Mouse (Mus musculus): ENCODE data around the gene Ntng1. TPM values are rescaled to one million over a fixed set of nuclear protein-coding genes. Genes with fewer than 3 reads are reported as not detected.
A peak's percentile ranks its signal among the peaks of the same experiment; 100 is the strongest.
"Not testable (repeated sequence)": the region's sequence is repeated elsewhere in the genome, so short reads cannot be mapped to it uniquely, and the experiment has no call there.

The Ntng1 gene
- polyA plus RNA-seq, 1 experiment: 0.31 TPM

DNA sequence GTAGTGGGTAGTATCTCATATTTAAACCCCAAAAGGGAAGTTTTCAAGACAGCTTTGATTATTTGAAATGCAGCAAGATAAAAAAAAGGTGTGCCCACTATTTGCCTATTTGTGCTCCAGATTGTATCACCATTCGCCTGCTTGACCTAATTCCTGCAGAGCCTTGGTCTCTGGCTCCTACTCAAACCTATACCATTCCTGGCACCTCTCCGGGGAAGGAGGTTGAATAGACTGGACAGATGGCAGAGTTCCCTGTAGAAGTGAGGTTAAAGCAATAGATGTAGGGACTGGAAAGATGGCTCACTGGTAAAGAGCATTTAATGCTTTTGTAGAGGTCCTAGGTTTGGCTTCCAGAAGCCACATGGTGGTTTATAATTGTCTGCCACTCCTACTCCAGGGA is 378.2 kb downstream of the Ntng1 start:
- H3K36me3 ChIP-seq (ENCODE audit: control insufficient read depth, insufficient read depth, low read length): no peaks in the 10 kb centered on the region
- DNase-seq: no peak
- no peak overlapping the region for H3K4me3 ChIP-seq (ENCODE audit: insufficient read depth, low read depth, low read length)
- no peaks in the 10 kb centered on the region for H3K4me1 ChIP-seq (ENCODE audit: control insufficient read depth, insufficient read depth, low read length)
- 86% methylated on average over 2 of the region's 2 CpGs for WGBS
- no peak overlapping the region for H3K27ac ChIP-seq (ENCODE audit: insufficient read depth, low read depth, low read length)
- H3K27me3 ChIP-seq (replicated peaks; ENCODE audit: control insufficient read depth, insufficient read depth, low read length): no peaks in the 10 kb centered on the region
- no peak for TF ChIP-seq POLR2A (IDR thresholded peaks at IDR 0.05; ENCODE audit: low read depth, low read length)
- no peak for TF ChIP-seq CTCF (conservative IDR thresholded peaks at IDR 0.05; ENCODE audit: insufficient read depth, insufficient read length, low read depth, low read length)

DNA sequence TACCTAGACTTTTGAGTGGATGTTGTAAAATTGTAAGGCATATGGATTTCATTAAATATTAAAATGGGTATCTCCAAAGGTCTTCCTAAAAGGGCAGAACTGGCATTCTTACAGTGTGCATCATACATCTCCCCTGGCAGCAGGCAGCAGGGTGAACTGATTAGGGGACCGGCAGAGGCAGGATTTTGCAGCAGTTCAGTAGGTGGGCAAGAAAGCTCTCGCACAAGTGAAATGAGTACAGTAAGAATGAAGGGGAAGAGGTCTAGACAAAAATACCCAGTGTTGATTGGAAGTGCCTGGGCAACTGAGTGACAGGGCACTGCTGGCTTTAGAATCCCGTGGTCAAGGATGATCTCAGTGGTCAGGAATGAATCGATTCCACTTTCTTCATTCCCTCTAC is 378.7 kb downstream of the Ntng1 start:
- Histone ChIP-seq H3K27ac (ENCODE audit: insufficient read depth, low read depth, low read length) (no peak overlapping the region), H3K27me3 (replicated peaks; ENCODE audit: control insufficient read depth, insufficient read depth, low read length) (no peaks in the 10 kb centered on the region), H3K4me1 (ENCODE audit: control insufficient read depth, insufficient read depth, low read length) (no peaks in the 10 kb centered on the region), H3K4me3 (ENCODE audit: insufficient read depth, low read depth, low read length) (no peak overlapping the region), H3K36me3 (ENCODE audit: control insufficient read depth, insufficient read depth, low read length) (no peaks in the 10 kb centered on the region)
- DNase-seq: no peak
- TF ChIP-seq POLR2A (IDR thresholded peaks at IDR 0.05; ENCODE audit: low read depth, low read length): no peak
- no peak for TF ChIP-seq CTCF (conservative IDR thresholded peaks at IDR 0.05; ENCODE audit: insufficient read depth, insufficient read length, low read depth, low read length)
- 88% methylated on average over 4 of the region's 4 CpGs for WGBS

DNA sequence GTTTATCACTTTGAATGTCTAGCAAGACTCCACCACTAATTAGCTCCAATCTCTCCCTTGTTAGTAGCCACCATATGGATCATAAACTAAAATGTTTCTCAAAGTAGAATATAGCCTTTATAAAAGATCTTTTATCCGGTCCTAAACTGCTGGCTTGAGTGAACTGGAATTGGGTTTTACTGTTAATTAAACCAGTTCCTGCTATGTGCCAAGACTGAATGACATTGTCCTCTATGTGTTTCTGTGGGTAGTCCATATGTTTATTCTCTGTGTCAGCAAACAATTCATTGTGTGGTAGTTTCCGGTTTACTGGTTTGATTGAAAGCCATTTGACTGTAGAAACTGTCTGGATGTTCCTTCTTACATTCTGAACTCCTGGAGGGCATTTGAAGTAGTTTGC is 387.4 kb downstream of the Ntng1 start:
- TF ChIP-seq POLR2A (IDR thresholded peaks at IDR 0.05; ENCODE audit: low read depth, low read length) (no peak), CTCF (conservative IDR thresholded peaks at IDR 0.05; ENCODE audit: insufficient read depth, insufficient read length, low read depth, low read length) (no peak)

DNA sequence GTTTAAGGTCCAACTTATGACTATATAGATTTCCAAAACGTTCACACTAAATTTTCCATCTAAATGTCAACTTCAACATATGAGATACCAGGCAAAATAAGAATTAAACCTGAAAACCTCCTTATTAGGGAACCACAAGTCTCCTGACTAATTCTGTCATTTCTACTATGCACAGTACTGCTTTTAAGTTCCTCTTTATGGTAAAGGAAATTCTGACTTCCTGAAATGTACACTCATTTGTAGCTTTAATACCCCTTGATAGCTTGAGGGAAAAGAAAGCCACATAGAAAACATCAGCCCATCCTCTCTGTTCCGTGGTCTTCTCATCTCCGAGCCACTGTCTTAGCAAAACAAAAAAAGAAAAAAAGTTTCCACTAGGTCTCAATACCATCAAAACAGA is 396.2 kb downstream of the Ntng1 start:
- H3K4me1 ChIP-seq (ENCODE audit: control insufficient read depth, insufficient read depth, low read length); H3K36me3 ChIP-seq (ENCODE audit: control insufficient read depth, insufficient read depth, low read length); H3K27me3 ChIP-seq (replicated peaks; ENCODE audit: control insufficient read depth, insufficient read depth, low read length); H3K4me3 ChIP-seq (ENCODE audit: insufficient read depth, low read depth, low read length); H3K27ac ChIP-seq (ENCODE audit: insufficient read depth, low read depth, low read length); DNase-seq: not testable (repeated sequence)
- WGBS: 66% methylated on average over 3 of the region's 3 CpGs

More for the DNA sequence above, 387.4 kb downstream of the Ntng1 start:
- no peaks in the 10 kb centered on the region for H3K4me1 ChIP-seq (ENCODE audit: control insufficient read depth, insufficient read depth, low read length)
- H3K27ac ChIP-seq (ENCODE audit: insufficient read depth, low read depth, low read length): no peak overlapping the region
- WGBS: 78% methylated on average over 2 of the region's 2 CpGs
- no peaks in the 10 kb centered on the region for H3K27me3 ChIP-seq (replicated peaks; ENCODE audit: control insufficient read depth, insufficient read depth, low read length)
- DNase-seq: no peak
- H3K36me3 ChIP-seq (ENCODE audit: control insufficient read depth, insufficient read depth, low read length): no peaks in the 10 kb centered on the region
- H3K4me3 ChIP-seq (ENCODE audit: insufficient read depth, low read depth, low read length): no peak overlapping the region

DNA sequence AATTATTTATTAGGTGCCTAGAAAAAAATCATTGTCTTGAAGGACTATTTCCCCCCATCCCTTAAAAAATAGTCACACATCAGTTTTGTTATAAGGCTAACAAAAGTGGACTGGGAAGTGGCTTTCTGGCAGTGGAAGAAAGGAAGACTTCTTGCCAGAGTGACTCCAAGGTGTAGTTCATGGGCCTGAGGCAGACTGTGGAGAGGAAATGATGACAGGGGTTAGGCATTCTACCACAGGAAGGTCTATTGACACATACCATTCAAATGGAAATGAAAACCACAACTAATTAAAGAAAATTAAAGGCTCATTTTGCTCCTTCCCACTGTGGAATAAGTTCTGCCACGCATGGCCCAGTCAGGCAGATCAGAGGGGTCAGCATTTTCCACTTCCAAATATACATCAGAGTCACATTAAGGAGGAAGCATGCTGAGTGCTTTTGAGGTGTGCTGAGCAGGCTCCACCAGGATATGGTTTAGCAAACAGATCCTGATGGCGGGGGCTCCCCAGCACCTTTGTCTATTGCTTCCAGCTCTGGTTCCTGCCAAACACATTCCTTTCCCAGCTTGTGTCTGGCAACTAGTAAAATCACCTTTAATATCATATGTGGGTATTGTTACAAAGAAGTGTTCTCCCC is 403.2 kb downstream of the Ntng1 start:
- no peak for DNase-seq
- 62% methylated on average over 2 of the region's 2 CpGs for WGBS
- no peak for TF ChIP-seq POLR2A (IDR thresholded peaks at IDR 0.05; ENCODE audit: low read depth, low read length)

DNA sequence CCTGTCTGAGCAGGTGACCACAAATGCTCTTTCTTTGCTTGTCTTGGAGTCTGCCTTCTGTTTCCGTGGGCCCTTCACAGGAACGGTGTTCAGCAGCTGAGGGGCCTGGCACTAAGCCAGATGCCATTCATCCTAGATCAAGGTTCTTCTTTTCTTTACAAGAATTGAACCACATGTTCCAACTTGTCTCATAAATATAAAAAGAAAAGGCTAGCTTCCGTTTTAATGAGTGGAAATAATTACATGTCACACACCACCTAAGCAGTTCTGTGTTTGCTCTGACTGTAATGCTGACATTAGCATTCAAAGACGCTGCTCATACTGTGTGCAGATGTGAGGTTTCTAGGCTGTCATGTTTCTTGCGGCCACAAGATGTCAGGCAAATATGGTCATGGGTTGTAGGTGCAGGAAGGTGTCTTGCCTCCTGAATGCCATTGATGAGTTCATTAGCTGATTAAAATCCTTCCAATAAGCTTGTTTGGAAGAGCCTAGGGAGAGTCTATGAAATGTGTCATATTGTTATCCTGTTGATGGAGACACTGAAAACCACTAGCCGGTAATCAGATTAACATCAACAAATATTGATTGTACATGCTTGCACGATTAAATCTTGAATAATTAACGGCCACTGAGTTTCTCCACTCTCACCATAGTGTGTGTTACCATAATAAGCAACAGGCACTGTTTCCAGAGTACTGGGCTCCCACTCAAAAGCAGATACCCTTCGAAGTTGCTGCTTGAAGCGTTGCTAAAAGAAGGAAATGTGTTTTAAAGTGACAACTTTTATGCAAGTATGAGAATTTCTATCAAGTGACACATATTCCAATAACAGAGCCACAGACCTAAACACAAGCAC is 411.3 kb downstream of the Ntng1 start:
- peak; percentile 42 for DNase-seq
- 42% methylated on average over 10 of the region's 10 CpGs for WGBS
- H3K4me1 ChIP-seq (ENCODE audit: control insufficient read depth, insufficient read depth, low read length): no peaks in the 10 kb centered on the region
- no peak overlapping the region for H3K4me3 ChIP-seq (ENCODE audit: insufficient read depth, low read depth, low read length)
- H3K36me3 ChIP-seq (ENCODE audit: control insufficient read depth, insufficient read depth, low read length): no peaks in the 10 kb centered on the region
- no peak overlapping the region for H3K27ac ChIP-seq (ENCODE audit: insufficient read depth, low read depth, low read length)
- TF ChIP-seq POLR2A (IDR thresholded peaks at IDR 0.05; ENCODE audit: low read depth, low read length) (no peak), CTCF (conservative IDR thresholded peaks at IDR 0.05; ENCODE audit: insufficient read depth, insufficient read length, low read depth, low read length) (peak; percentile 60; the same call in 1 of the 2 replicates)
- no peaks in the 10 kb centered on the region for H3K27me3 ChIP-seq (replicated peaks; ENCODE audit: control insufficient read depth, insufficient read depth, low read length)

More for the DNA sequence above, 403.2 kb downstream of the Ntng1 start:
- Histone ChIP-seq H3K4me1 (ENCODE audit: control insufficient read depth, insufficient read depth, low read length) (no peaks in the 10 kb centered on the region), H3K36me3 (ENCODE audit: control insufficient read depth, insufficient read depth, low read length) (no peaks in the 10 kb centered on the region), H3K27ac (ENCODE audit: insufficient read depth, low read depth, low read length) (no peak overlapping the region), H3K27me3 (replicated peaks; ENCODE audit: control insufficient read depth, insufficient read depth, low read length) (no peaks in the 10 kb centered on the region), H3K4me3 (ENCODE audit: insufficient read depth, low read depth, low read length) (no peak overlapping the region)

DNA sequence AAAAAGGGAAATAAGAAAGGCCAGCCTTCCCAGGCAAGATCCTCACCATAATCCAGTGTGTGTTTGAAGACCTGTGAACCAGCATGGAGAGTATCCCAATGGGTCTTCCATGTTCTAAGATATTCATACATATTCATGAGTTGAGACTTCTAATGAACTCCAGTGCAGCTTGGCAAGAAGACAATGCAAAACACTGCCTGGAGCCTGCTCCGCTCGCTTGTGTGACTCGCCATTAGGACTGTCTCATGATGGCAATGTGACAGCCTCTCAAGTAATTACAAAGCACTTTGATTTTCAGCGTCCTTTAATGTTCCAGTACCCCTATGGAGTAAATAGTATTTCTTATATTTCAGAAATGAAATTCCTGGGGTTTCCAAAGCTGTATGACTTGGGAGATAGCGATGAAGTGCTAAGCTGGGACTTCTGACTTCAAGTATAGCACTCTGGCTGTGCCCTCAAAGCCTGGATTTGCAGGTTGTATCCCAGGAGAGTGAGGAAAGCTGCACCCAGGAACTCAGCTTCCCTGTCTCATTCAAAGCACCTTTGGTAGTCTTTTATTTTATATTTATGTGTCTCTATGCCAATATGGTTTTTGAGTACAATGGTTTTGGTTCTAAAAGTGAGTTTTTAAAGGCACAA is 412.1 kb downstream of the Ntng1 start:
- H3K27me3 ChIP-seq (replicated peaks; ENCODE audit: control insufficient read depth, insufficient read depth, low read length): no peaks in the 10 kb centered on the region
- peak; percentile 49 for DNase-seq
- no peak overlapping the region for H3K4me3 ChIP-seq (ENCODE audit: insufficient read depth, low read depth, low read length)
- H3K36me3 ChIP-seq (ENCODE audit: control insufficient read depth, insufficient read depth, low read length): no peaks in the 10 kb centered on the region
- 63% methylated on average over 5 of the region's 5 CpGs for WGBS
- no peak overlapping the region for H3K27ac ChIP-seq (ENCODE audit: insufficient read depth, low read depth, low read length)
- no peaks in the 10 kb centered on the region for H3K4me1 ChIP-seq (ENCODE audit: control insufficient read depth, insufficient read depth, low read length)
- TF ChIP-seq POLR2A (IDR thresholded peaks at IDR 0.05; ENCODE audit: low read depth, low read length) (no peak), CTCF (conservative IDR thresholded peaks at IDR 0.05; ENCODE audit: insufficient read depth, insufficient read length, low read depth, low read length) (no peak)

Other genes with a start within 250 kb of the Ntng1 start
- gene Prmt6, start 107.0 kb upstream of the Ntng1 start, polyA plus RNA-seq (2012; rRNA removed): 5.9 and 6.5 TPM in 2 replicates

All from kidney, adult 2 months (tissue).